Mouse (Mus musculus): ENCODE results near the gene Ercc6l2.

The Ercc6l2 gene

DNA sequence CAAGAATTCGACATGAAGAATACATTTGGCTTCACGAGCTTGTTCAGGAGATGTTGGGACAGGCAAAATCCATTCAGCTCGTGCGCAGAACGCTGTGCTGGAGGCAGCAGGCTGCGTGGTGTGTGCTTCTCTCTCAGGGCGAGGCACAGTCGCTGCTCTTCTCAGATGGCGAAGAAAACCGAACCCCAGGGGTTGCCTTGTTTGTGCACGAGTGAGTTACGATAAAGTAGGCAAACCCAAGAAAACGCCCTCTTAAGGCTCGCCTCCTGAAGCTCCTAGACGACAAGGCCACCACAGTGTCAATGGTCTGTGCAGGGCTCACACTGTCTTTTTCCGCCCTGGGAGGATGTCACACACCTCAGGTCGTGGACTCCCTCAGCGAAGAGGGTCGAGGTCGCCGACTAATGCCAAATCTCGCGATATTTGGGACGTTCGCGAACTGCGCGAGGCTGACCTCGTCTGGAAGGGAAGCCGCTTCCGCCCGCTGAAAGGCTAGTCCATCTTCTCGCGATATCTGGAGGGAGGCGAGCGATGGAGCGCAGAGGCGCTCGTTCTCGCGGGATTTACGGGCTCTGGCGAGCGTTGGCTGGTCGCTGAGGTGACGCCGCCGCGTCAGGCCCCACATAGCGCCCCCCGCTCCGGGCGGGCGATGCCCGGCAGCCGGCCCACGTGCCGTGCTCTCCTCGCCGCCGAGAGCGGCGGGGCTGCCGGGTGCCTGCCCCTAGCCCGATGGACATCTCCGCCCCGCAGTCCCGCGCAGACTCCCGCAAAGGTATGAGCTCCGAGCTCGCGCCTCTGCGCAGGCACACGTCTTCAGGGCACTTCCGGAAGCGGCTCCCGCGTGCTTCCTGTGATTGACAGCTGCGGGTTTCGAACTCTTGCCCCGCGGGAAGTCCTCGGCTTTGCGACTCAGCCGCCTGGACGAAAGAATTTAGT lies at the start of gene Ercc6l2:
Ercc6l2 (plus strand) TSS at position 495 of the 936 bp plus-strand sequence.
- peak; percentile 97 for DNase-seq (ENCODE audit: inconsistent ontology term)

DNA sequence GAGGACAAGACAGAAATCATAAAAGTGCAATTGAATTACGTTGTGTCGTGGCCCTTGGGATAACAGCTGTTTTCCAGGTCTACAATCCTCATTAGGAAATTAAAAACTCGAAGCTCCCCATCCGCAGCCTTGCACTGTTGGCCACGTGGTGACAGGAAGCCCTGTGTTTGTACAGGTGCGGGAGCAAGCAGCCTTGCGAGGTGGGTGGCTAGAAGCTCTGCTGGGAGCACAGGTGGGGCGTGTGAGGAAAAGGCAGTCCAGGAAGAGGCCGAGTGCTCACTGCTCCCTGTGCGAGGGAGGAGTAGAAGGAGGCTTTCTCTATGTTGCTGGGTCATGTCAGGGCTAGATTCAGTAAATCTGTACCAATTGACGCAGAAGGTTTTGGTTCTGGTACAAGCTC lies 49.0 kb upstream of the Ercc6l2 start:
- DNase-seq (ENCODE audit: inconsistent ontology term): no peak

DNA sequence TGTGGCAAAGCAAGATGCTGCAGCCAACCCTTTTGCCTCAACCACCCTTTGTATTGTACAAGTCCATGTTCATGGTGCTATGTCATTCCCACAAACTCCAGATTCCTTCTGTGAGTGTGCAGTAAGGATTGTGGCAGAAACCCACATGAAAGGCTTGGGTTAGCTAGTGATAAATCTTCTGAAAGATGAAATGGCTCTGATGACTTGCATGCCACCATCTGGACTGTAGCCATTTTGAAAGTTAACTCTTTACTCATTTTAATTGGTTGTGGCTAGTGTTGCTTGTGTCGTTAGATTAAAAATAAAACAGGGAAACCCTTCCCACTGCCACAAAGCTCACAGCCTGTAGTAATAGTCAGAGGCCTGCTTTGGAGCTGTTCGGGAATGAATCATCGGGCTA lies 44.0 kb upstream of the Ercc6l2 start:
- peak; percentile 90 for DNase-seq (ENCODE audit: inconsistent ontology term)

DNA sequence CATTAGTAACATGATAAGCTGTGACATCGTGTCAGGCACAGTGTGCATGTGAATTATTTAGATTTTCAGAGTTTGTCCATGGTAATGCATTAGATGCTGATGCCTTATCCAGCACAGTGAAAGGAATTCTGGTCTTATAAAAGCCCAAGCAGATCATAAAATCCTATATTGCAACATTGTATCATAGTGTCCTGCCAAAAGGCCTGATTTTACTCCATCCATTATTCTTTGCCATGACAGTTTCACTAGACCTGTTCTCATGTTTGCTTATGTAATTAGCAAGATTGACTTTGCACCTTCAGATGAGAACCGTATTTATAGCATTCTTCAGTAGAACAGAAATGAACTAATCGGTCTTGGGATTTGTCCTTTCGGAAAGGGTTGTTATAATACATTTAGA lies 36.1 kb upstream of the Ercc6l2 start:
- DNase-seq (ENCODE audit: inconsistent ontology term): no peak

DNA sequence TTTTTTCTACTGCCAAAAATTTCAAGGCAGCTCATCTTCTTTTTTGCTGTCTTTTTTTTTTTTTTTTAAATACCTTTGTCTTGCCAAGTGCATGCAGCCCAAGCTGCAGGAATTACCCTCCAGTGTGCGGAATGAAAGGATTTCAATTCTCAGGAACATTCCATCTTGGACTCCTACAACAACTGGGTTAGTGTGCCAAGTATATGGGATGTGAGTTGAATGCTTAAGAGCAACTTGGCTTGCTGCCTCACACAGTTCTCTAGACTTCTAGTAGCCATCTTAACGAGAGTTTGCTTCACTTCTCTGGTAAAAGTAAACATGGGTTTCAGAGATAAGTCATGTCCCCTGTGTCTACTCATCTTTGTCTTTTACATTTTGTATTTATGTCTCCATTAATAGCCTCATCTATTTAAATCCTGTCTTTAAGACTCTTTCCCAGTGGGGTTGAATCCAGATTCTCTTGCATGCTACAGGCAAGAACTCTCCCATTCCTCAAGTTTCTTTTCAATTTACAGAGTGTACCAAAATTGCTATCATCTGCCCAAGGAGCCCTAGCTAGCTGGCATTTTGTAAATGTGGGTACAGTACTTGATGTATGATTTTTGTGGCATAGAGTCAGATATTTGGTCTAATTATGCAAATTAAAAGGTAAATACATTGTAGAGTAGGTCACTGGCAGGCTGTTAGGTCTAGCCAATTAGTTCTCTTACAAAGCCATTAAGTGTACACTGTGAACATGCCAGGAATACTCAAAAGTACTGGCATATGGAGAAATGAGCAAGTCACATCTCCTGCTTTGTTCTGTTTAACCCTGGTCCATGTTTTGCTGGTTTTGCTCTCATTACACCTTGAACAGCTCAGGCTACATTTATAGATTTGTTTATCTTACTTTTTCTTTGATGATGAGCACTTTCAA lies 35.4 kb upstream of the Ercc6l2 start:
- peak; percentile 97 for DNase-seq (ENCODE audit: inconsistent ontology term)

DNA sequence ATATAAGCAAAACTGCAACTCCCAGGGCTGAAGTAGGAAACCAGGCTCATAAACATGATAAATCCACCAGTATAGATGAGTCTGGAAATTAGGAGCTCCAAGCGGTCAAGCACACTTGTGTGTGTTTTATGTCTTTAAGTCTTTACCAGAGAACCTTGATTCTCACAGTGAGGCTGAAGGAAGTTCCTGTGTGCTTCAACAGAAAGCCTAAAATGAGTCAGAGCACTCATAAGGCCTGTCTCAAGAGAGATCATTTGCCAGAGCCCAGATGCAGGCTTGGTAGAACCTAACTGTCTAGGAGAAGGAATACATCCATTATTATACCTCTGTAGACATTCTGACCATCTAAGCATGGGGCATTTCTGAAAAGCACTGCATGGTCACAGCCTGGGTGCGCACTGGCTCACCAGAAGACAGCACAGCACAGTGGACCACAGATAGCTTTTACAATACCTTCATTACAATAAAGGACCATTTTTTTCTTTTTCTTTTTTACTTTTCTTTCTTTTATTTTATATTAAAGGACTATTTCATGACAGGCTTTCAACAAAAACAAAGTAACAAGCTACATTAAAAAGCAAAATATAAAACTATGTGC lies 22.7 kb upstream of the Ercc6l2 start:
- DNase-seq (ENCODE audit: inconsistent ontology term): no peak

DNA sequence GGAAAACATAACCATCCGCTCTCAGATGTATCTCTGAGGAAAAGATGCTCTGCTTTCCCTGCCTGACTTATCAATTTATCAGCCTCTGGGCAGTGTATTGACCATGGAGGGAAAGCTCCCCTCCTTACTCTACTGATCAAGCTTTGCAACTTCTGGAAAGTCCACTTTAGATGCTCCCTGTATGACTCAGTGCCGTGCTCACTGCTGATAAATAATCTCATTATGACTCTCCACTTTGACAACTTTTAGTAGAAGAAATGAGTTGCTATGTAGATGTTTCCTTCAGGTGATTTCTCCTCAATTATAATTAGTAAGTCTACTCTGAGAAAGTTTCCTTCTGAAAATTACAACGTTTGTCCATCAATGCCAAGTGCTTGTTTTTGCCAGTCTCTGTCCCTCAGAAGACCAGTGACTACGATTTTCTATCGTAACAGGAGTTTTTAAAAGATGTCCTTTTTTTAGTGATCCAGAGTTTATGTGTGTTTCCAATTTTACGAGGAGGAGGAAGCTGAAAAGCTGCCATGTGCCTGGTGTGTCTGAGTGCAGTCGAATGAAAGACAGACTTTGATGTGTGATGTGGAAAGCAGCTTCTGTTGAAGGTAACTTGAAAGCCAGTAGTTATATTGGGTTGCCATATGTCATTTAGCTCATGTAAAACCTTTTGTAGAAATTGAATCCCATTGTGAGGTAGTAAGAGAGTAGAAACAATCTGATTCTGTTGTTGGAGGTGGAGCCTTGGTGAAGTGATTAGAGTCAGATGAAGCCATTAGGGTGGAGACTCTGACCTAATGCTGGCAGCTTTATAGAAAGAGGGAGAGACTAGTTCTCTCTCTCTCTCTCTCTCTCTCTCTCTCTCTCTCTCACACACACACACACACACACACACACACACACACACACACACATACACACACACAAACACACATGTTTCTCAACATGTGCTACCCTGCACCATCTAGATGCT lies 21.4 kb upstream of the Ercc6l2 start:
- DNase-seq (ENCODE audit: inconsistent ontology term): no peak

DNA sequence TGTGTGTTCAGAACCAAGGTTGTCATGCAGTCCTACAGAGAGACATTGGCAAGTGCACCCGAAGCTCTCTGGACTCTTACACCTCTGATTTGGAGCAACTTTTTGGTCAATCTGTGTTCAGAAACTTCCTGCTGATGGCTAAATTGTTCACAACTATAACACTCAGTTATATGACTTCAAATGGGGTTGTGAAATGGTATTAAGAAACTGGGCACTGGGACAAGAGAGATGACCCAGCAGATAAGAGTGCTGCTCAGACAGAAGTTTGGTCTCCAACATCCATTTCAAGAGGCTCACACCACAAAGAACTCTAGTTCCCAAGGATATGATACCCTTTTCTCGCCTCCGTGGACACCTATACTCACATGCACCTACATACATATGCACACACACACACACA lies 16.4 kb upstream of the Ercc6l2 start:
- no peak for DNase-seq (ENCODE audit: inconsistent ontology term)

DNA sequence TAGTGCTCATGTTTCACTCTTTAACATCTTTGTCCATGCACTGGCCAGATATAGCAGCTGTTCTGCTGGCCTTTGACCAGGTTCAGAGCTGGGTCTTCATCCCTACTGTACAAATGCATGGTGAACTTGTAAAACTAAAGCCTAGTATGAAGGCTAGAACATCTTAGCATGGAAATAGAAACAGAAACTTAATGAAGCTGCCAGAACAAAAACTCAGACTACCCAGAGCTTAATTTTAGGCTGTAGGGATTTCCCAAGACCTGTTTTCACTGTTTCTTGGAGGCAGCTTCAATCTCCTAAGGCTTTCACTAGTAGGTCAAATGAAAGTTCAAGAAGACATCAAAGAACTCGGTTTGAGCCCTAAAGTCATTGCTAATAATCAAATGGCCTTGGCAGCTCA lies 15.1 kb upstream of the Ercc6l2 start:
- DNase-seq (ENCODE audit: inconsistent ontology term): no peak

DNA sequence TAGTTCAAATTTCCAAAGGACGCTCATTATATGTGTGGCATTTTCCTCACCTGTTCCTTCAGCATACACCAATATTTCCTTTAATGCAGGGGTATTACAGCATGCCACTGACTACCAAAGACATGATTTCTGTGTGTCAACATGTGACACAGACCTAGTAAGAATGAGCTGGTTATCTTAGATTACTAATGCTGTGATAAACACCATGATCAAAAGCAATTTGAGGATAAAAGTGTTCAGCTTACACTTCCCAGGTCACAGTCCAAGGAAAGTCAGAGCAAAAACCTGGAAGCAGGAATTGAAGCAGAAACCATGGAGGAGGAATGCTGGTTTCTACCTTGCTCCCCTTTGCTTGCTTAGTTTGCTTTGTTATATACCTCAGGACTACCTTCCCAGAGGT lies 13.8 kb upstream of the Ercc6l2 start:
- no peak for DNase-seq (ENCODE audit: inconsistent ontology term)

DNA sequence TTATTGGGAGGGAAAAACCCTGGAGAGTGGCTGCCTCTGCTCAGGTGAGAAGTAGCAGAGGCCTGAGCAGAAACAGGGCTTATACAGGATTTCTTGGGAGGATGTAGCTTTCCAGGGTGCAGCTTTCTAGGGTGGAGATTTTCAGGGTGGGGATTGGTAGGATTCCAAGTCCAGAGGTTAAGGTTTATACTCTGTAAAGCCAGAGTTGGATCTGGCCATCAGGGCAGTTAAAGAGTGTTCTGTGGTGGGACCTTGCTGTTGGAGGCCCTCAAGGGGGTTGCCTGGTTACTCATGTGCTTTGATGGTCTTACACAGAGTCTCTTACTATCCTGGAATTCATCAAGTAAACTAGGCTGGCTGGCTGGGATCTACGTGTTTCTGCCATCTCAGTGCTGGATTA lies 7.8 kb upstream of the Ercc6l2 start:
- no peak for DNase-seq (ENCODE audit: inconsistent ontology term)

DNA sequence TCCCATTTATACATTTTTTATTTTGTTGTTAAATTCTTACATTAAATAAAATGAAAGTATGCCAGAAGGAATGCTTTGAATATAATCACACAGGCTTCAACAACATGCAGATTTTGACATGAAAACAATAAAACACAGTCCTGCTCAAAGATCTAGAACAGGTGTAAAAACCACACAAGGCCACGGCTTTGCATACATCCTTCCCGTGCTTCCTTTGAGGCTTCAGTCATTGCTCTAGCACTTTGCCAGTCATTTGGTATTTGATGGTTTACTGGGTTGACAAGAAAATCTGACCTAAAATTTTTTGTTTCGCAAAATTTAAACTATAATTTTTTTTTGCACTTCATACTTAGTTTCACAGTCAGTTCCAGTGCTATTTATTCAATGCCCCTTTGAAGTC lies 7.1 kb upstream of the Ercc6l2 start:
- DNase-seq (ENCODE audit: inconsistent ontology term): no peak

DNA sequence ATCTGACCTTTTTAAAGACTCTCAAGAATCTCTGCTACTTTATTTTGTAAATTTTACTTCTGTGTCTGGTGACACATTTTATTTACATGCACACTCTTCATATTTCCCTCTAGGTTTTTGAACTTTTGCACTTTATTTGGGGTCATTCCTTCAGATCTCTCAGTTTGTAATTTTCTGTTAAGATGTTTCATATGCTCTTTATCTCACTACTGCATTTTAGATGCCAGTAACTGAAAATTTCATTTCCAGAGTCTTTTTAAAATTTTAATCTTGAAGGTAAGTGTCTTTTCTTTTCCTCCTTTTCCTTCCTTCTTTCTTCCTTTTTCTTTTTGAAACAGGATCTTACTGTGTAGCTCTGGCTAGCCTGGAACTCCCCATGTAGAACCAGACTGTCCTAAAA lies 3.6 kb upstream of the Ercc6l2 start:
- DNase-seq (ENCODE audit: inconsistent ontology term): no peak

DNA sequence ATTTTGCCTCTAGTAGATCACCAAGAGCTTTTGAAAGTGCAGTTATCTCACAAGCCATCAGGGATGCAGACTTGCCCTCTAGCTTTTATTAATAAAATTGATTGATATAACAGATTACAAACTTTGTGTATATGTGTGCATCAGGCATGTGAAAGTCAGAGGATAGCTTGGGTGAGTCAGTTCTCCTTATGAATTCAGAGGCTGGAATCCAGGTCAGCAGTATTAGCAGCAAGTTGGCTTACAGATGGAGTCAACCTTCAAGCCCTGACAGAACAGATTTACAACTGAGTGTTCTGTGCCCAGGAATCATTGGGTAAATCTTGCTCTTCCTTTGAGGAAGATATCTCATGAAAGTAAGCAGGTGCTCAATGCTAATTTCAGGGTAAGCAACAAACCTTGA lies 891 bp downstream of the Ercc6l2 start:
- DNase-seq (ENCODE audit: inconsistent ontology term): peak; percentile 70

DNA sequence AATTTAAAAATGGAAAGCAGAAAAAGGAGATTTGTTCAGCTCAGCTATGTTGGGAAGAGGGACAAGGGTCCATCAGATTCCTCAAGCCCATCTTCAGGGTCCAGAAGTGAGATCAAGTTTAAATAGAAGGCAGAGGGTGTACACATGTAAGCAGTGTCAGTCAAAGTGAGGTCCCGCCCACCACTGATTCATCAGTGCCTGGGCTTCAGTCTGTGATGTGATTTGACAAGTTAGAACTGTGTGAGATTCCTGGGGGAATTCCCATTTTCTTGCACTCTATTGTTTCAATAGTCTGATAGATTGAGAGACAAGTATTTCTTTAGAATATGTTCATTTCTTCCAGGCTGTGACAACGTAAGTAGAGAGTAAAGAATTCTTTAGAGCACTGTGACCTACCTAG lies 30.7 kb downstream of the Ercc6l2 start:
- peak; percentile 64 for DNase-seq (ENCODE audit: inconsistent ontology term)

DNA sequence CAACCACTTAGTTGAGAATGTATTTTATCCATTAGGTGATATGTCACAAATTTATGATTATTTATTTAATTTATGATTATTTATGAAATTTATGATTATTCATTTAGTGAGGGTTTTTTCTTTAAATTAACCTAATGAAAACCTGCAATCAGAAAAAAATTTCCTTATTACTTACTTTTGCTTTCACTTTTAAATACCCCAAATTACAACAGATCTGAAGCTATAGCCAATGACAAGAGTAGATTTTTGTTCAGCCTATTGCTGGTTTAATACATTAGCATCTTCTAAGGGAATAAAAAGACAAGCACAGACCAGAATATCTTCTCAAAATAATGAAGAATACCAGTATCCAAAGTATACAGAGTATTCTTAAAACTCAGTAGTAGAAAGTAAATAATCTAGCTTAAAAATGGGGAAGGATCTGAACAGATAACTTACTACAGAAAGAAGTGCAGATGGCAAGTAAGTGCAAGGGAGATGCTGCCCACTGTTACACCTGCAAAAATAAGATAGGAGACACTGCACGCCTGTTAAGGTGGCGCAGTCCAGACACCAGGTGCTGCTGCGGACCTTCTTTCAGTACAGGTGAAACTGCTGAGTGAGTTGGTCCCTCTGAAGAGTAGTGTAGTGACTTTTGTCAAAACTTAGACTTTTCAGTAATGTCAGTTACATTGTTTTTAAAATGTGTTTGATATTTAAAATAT lies 35.4 kb downstream of the Ercc6l2 start:
- DNase-seq (ENCODE audit: inconsistent ontology term): no peak

DNA sequence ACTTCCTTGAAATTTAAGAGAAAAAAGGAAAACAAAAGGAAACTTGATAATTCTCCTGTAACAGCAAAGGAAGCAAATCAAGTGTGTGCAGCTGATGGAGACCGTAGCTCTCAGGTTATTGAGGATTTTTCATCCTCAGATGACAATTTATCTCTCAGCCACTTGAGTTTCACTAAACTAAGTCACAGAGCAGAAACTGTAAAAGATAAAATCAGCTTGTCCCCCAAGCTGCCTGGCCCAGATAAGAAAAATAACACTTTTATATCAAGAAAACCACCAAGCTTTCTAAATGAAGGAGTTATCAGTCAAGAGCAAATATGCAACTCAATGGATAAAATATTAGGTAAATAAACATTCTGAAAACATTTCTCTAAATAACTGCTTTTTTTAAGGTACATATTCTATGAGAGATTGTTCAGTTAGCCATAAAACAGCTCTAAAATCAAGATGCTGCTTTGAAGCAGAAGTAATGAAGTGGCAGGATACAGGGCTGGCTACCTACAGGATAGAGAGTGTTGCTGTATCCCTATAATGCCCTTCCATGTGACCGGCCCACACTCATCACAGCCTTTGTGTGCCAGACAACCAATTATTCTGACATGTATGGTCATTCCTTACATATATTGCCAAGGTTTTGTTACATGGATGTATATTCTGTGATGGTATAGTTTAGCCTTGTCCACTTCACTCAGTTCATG lies 57.7 kb downstream of the Ercc6l2 start:
- DNase-seq (ENCODE audit: inconsistent ontology term): no peak

DNA sequence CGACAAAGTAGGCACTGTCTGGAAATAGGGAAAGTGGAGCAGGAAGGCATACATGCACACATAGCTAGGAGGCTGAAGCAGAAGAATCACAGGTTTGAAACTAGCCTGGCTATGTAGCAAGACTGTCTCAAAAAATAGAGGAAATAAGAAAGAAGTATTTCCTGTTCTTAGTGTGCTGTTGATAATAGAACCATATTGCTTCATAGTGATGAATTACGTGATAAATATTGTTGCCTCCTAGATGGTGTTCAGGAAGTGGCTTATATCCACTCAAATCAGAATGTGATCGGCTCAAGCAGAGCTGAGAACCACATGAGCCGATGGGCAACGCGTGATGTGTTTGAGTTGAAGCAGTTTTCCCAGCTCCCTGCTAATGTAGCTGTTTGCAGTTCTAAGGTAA lies 62.1 kb downstream of the Ercc6l2 start:
- no peak for DNase-seq (ENCODE audit: inconsistent ontology term)

DNA sequence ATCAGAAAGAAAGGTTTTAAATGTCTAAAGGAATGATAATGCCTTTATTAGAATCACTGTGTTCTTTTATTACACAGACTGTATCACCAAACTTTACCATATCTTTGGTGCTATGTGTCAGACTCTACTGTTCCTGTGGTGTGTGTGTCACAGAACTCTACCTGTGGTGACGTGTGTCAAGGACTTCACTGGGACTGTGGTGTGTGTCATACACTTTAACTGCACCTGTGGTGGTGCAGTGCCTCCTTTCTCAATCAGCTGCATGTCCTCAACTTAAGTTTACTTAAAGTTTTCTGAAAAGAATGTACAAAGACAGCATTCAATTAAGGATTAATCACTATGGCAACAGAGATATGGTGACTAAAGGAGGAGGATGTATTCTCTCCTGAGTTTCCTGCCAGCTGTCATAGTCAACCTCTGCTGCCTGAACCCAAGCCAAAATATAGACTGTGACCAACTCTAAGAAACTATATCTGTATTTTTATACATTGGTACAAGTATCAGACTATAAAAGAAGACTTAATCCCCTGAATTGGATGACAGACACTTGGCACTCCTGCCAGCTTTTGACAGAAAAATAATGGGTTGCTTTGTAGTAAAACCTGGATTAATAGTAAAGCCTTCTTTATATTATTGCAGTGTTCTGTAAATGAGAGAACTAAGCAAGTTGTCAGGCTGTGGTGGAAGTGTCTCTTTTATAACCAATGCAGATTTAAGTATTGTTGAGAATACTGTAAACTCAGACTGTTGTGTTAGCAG lies 64.2 kb downstream of the Ercc6l2 start:
- DNase-seq (ENCODE audit: inconsistent ontology term): no peak
